Mouse (Mus musculus) CD4-positive, CD25-positive, alpha-beta regulatory T cell, adult 2 months (primary cell): Measurements from ENCODE around the gene Gcgr.

Experiments used
- DNase-seq: peaks from one replicate; pipeline ENCODE4 v3.0.0-alpha.2; 2012; ENCODE audit warnings: low read depth, low spot score

Gcgr gene

DNA sequence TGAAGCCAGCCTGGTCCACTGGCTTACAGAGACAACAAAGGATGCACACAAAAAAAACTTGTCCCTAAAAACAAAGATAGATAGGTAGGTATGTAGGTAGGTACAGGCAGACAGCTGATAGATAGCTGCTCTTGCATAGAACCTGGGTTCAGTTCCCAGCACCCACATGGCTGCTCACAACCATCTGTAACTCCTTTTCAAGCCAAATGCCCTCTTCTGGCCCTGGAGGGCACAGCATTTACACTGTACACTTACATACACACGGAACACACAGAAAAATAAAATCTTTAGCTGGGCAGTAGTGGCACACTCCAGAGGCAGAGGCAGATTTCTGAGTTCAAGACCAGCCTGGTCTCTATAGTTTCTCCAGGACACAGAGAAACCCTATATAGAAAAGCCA is 53.4 kb downstream of the Gcgr start:
- no peak for DNase-seq

DNA sequence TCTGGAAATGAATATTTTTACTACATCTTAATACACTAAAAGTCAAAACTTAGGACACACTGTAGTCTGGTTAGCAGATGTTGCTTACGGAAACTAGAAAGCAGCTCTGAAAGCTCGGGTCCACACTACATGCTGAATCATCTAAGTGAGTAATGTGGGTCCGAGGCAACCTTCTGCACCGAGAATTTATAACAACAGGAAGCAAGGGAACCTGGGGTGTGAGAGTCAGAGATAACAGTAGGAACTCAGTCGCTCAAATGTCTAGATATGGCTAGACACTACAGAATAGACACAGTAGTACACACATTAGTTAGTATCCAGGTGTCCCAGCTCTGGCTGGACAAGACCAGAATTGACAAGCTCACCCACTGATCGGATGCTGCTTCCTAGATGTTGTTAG is 58.0 kb downstream of the Gcgr start:
- no peak for DNase-seq
